Mouse (Mus musculus) heart, postnatal 0 days (tissue): Measurements from ENCODE around the gene Troap. TPM values are rescaled to one million over a fixed set of nuclear protein-coding genes. Genes with fewer than 3 reads are reported as not detected.

ENCODE experiments used
- ATAC-seq: fragments of 200-750 bp; cut with Nextera tagmentation; 2 replicates; pipeline ENCODE4 v1.8.0; 2017; ENCODE audit warnings: low read depth, moderate number of reproducible peaks, moderate library complexity; ENCODE audit not compliant: insufficient read depth
- DNase-seq: peaks from one replicate; pipeline ENCODE4 v3.0.0-alpha.2; 2016; ENCODE audit warnings: low spot score
- H3K27ac ChIP-seq: fragments of 300-500 bp; sonication (generic); 2 replicates; pipeline ENCODE4 v1.5.1; 2014; ENCODE audit warnings: low read depth, mild to moderate bottlenecking
- H3K27me3 ChIP-seq: fragments of 300-500 bp; sonication (generic); 2 replicates; pipeline ENCODE4 v1.6.1; 2014; ENCODE audit warnings: low read length, mixed read lengths; ENCODE audit not compliant: control insufficient read depth, insufficient read depth
- H3K36me3 ChIP-seq: fragments of 300-500 bp; sonication (generic); replicated peaks from 2 replicates; pipeline ENCODE4 v1.6.1; 2014; ENCODE audit warnings: low read length, mixed read lengths; ENCODE audit not compliant: control insufficient read depth, insufficient read depth
- H3K4me1 ChIP-seq: fragments of 300-500 bp; sonication (generic); 2 replicates; pipeline ENCODE4 v1.6.1; 2014; ENCODE audit warnings: antibody characterized with exemption; ENCODE audit not compliant: control insufficient read depth, insufficient read depth
- H3K4me2 ChIP-seq: fragments of 300-500 bp; sonication (generic); 2 replicates; pipeline ENCODE4 v1.6.1; 2014; ENCODE audit warnings: low read depth, mild to moderate bottlenecking, low read length, moderate library complexity
- H3K4me3 ChIP-seq: fragments of 300-500 bp; sonication (generic); 2 replicates; pipeline ENCODE4 v1.5.1; 2014; ENCODE audit warnings: low read depth, low read length
- H3K9ac ChIP-seq: fragments of 300-500 bp; sonication (generic); replicated peaks from 2 replicates; pipeline ENCODE4 v1.6.1; 2014; ENCODE audit warnings: low read depth, low read length, mixed read lengths
- H3K9me3 ChIP-seq: fragments of 300-500 bp; sonication (generic); replicated peaks from 2 replicates; pipeline ENCODE4 v1.6.1; 2016; ENCODE audit warnings: low read length; ENCODE audit not compliant: control insufficient read depth
- CTCF ChIP-seq: IDR thresholded peaks from 2 replicates; pipeline ENCODE4 v1.5.1; 2016; ENCODE audit warnings: antibody characterized with exemption, control low read depth, low read depth
- EP300 ChIP-seq: IDR thresholded peaks from 2 replicates; pipeline ENCODE4 v1.6.1; 2016; ENCODE audit warnings: antibody characterized with exemption, low read depth
- WGBS: fragments of 180-500 bp; shearing (Covaris S2); extraction: QIAGEN DNeasy Blood & Tissue Kit; methylation state at CpG from one replicate; pipeline ENCODE4 v1.1.7; 2014; 5-methylcytosine and 5-hydroxymethylcytosine counted together
- polyA plus RNA-seq: library from polyadenylated mRNA; unstranded; fragments of >200 nt; fragmentation: Nextera tagmentation; extraction: Ambion mirVana; gene quantifications from 2 replicates; pipeline ENCODE4 v1.2.1, GENCODE M21; 2015
- total RNA-seq: library from RNA; depleted of rRNA; stranded (reverse); fragments of >200 nt; gene quantifications from 2 replicates; pipeline ENCODE4 v1.2.3, GENCODE M21; 2014; ENCODE audit warnings: low replicate concordance

The Troap gene
- total and polyA plus RNA-seq, 2 experiments from 2014 or later, result 7.0 to 19.1 TPM

DNA sequence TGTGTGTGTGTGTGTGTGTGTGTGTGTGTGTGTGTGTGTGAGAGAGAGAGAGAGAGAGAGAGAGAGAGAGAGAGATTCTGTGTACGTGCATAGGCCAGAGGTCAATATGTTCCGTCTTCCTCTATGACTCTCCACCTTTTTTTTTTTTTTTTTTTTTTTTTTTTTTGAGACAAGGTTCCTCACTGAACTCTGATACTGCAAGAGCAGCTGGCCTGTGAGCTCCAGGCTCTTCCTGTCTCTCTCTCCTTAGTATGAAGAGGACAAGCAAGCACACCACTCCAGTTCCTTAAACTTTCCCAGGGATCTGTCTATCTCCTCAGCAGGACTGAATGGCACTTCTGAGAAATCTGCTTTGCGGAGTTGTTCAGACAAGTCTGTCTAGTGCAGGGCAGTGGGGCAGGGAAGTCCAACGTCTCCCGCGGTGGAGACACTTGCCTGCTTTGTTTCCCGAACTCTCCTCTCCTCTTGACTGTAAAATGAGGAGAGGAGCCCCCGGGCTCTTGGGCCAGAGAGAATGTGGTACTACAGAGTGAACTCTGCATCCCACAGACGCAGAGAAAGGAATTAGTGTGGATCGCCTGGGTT lies 45.4 kb upstream of the Troap start:
- Histone ChIP-seq H3K9me3 (no peaks in the 10 kb centered on the region), H3K27me3 (no peaks in the 10 kb centered on the region), H3K4me3 (peak overlapping the region; percentile 78), H3K4me1 (peaks cover 29% of the 10 kb centered on the region; the same call in 1 of the 2 replicates), H3K4me2 (peak overlapping the region; percentile 80), H3K27ac (peak overlapping the region; percentile 96), H3K9ac (peak overlapping the region; percentile 80), H3K36me3 (no peaks in the 10 kb centered on the region)
- no peak for ATAC-seq
- WGBS, result 5% methylated on average over 10 of the region's 10 CpGs
- DNase-seq, result no peak
- TF ChIP-seq EP300 (no peak), CTCF (no peak)

DNA sequence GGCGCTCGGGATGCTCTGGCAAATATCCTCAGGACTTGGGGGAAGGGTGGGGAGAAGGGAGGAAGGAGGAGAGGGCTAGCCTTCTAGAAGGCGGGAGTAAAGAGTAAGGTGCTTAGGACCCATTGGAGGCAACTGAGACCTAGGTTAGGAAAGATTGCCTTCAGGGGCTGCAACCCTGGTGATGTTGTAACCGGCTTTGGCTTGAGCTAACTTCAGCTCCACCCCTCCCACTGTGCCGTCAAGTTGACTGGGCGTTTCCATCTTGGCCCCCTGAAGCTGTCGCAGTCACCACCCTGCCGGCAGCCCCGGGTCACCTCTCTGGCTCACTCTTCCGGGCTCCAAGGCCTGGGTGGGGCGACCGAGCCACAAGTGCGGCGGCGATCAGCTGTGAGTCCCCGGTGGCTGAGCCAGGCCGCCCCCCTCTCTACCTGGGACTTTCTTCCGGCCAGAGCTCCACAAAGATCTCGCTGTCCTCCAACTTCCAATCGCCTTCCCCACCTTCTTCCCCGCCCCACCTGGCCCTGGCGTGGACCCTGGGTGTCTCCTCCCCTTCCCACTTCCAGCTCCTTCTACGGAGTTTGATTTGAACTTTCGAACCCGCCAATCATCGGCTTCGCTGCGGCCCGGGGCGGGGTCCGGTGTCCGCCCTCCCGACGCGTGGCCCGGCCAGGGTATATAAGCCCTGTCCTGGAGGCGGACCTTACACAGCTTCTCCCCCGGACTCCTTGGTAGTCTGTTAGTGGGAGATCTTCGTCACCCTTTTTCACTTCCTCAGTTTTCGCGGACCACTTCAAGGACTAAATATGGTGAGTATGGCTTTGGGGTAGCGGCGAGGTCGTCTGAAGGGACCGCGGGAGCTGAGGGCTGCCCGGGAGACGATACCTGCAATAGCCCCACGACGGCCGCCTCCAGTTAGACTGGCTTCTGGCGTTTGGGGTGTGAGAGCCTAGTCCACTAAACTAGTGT lies 44.5 kb upstream of the Troap start, which contains the start of gene Tuba1c:
TSS of gene Tuba1c (plus strand) at position 273 of the 966 bp plus-strand sequence.
- H3K4me2 ChIP-seq, result peak within 1 kb of the TSS; percentile 80
- peak within 1 kb of the TSS; percentile 78 for H3K4me3 ChIP-seq
- ATAC-seq (peak; percentile 90), DNase-seq (peak; percentile 96)
- H3K4me1 ChIP-seq, result peaks cover 29% of the 10 kb centered on the region
- H3K9ac ChIP-seq, result peak within 1 kb of the TSS; percentile 80
- TF ChIP-seq CTCF (peak; percentile 9; the same call in 1 of the 2 replicates), EP300 (no peak; the same call in 1 of the 2 replicates)
- H3K36me3 ChIP-seq, result peaks cover 6% of the 10 kb centered on the region
- no peaks in the 10 kb centered on the region for H3K9me3 ChIP-seq
- under 1% methylated on average over 51 of the region's 52 CpGs for WGBS
- peak within 1 kb of the TSS; percentile 96 for H3K27ac ChIP-seq
- H3K27me3 ChIP-seq, result no peaks in the 10 kb centered on the region

DNA sequence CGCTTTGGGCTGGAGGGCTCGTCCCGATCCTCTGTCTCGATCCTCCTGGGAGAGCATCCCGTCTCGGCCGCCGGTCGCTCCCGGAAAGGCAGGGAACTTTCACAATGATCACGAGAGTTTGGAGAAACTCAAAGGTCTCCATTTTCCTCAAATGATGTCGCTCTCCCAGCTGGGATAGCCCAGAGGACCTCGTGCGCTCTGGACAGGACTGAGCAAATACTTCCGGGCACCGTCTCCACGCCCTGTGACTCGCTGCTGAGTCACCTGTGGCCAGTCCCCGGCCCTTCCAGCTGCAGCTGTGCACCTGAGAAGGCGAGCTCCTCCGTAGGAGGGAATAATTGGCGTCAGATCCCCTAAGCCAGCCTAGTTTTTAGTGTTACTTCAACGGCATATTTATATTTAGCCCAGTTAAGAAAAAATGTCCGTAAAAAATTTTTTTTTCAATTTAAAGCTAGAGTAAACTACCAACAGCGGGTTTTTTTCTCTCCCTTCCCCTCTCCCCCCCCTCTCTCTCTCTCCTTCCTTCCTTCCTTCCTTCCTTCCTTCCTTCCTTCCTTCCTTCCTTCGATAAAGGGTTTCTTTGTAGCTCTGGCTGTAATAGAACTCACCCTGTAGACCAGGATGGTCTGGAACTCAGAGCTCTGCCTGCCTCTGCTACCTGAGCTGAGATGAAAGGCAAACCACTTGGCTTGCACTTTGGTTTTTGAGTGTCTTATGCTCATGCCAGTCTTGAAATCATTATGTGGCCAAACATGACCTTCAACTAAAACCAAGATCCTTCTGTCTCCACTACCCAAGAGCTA lies 43.6 kb upstream of the Troap start:
- Histone ChIP-seq H3K4me2 (peak overlapping the region; percentile 80), H3K27me3 (no peaks in the 10 kb centered on the region), H3K27ac (peak overlapping the region; percentile 96), H3K36me3 (peaks cover 14% of the 10 kb centered on the region), H3K4me1 (peaks cover 29% of the 10 kb centered on the region), H3K9ac (peak overlapping the region; percentile 80), H3K9me3 (no peaks in the 10 kb centered on the region), H3K4me3 (peak overlapping the region; percentile 78)
- TF ChIP-seq EP300 (no peak), CTCF (no peak)
- ATAC-seq (peak; percentile 37; the same call in 1 of the 2 replicates), DNase-seq (peak; percentile 62)
- WGBS, result 5% methylated on average over 26 of the region's 26 CpGs

DNA sequence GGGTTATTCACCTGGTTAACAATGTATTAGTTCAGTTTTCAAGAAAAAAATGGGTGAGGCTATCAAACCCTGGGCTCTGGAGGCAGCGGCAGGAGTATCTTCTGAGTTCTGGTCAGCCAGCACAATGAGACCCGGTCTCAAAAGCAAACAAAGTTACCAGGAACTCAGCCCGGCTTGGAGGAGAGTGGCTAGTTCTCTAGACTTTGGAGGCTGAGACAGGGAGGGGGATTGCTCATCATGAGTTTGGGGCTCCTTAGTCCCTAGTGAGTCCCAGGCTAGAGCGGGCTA lies 43.0 kb upstream of the Troap start:
- Histone ChIP-seq H3K4me2 (peak overlapping the region; percentile 80), H3K4me3 (peak overlapping the region; percentile 78), H3K27ac (peak overlapping the region; percentile 96; the same call in 1 of the 2 replicates), H3K36me3 (peaks cover 20% of the 10 kb centered on the region), H3K27me3 (no peaks in the 10 kb centered on the region), H3K9me3 (no peaks in the 10 kb centered on the region), H3K4me1 (peaks cover 29% of the 10 kb centered on the region), H3K9ac (peak overlapping the region; percentile 80; the same call in 1 of the 2 replicates)
- ATAC-seq (no peak), DNase-seq (no peak)
- 61% methylated on average over 4 of the region's 4 CpGs for WGBS
- TF ChIP-seq CTCF (no peak), EP300 (no peak)
